ENCODE assay signal across 8 mouse cellular contexts in the genomic region with DNA sequence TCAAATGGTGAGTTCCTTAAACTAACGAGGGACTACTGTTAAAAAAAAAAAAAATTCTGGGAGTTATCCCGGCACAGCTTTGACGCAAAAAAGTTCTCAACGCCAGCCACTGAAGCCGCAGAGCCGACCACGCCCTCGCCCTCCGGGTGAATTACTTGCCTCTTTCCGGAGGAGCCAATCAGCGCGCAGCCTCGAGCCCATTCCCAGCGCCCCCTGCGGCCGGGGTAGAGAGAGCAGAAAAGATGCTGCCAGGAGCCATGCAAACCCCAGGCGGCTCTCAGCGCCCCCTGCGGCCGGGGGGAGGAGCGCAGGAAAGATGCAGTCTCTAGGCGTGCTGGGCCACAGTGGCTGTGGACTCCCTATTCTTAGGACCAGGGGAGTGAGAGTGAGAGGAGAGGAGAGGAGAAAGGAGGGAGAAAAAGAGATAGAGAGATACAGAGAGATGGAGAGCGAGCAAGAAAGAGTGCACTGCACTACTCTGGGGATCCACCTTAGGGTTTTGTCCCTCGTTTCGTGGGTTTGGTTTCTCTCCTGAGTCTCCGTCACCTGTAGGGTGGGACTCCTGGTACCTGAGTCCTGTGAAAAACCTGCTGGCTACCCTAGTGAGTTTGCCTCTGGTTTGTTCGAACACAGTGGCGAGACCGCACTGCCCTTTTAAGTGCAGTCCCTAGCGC. TPM values are rescaled to one million over a fixed set of nuclear protein-coding genes. Genes with fewer than 3 reads are reported as not detected.
A peak's percentile ranks its signal among the peaks of the same experiment; 100 is the strongest.
DNase-seq lines count a peak whose midpoint lies in the region; ATAC-seq and TF ChIP-seq lines count a peak whose summit lies in the region.

No protein-coding gene starts in this region.

- H3K4me3 ChIP-seq in C2C12 (ENCODE audit: insufficient read depth, poor library complexity, severe bottlenecking) = peak overlapping the region; percentile 85
- H3K4me3 ChIP-seq in erythroblast, embryonic 14.5 days (replicated peaks) = peak overlapping the region; percentile 99
- H3K4me3 ChIP-seq in heart, embryonic 12.5 days = peak overlapping the region; percentile 80
- peak overlapping the region; percentile 63 for H3K4me3 ChIP-seq in kidney, postnatal 0 days (replicated peaks; ENCODE audit: low read depth, low read length)
- peak overlapping the region; percentile 57 for H3K4me3 ChIP-seq in liver, embryonic 11.5 days (ENCODE audit: low read depth, low read length)
- peak overlapping the region; percentile 64 for H3K4me3 ChIP-seq in stomach, embryonic 14.5 days (ENCODE audit: low read depth, low read length)

- under 1% methylated on average over 30 of the region's 30 CpGs for WGBS in heart, embryonic 12.5 days
- WGBS in kidney, postnatal 0 days = under 1% methylated on average over 30 of the region's 30 CpGs
- WGBS in liver, embryonic 11.5 days = under 1% methylated on average over 30 of the region's 30 CpGs
- under 1% methylated on average over 30 of the region's 30 CpGs for WGBS in stomach, embryonic 14.5 days

- H3K79me3 ChIP-seq in C2C12 (ENCODE audit: low read depth) = peaks cover 21% of the 10 kb centered on the region

- H3K27ac ChIP-seq in heart, embryonic 12.5 days (ENCODE audit: poor library complexity, severe bottlenecking) = peak overlapping the region; percentile 72
- peak overlapping the region; percentile 90 for H3K27ac ChIP-seq in kidney, postnatal 0 days
- peak overlapping the region; percentile 74; the same call in 1 of the 2 replicates for H3K27ac ChIP-seq in liver, embryonic 11.5 days (ENCODE audit: low read depth, low read length)
- H3K27ac ChIP-seq in stomach, embryonic 14.5 days (ENCODE audit: low read length) = peak overlapping the region; percentile 70

- H3K36me3 ChIP-seq in C2C12 (ENCODE audit: control insufficient read depth, insufficient read depth) = no peaks in the 10 kb centered on the region
- H3K36me3 ChIP-seq in erythroblast, embryonic 14.5 days (ENCODE audit: control insufficient read depth) = peaks cover 10% of the 10 kb centered on the region
- no peaks in the 10 kb centered on the region for H3K36me3 ChIP-seq in heart, embryonic 12.5 days
- no peaks in the 10 kb centered on the region for H3K36me3 ChIP-seq in kidney, postnatal 0 days (ENCODE audit: insufficient read depth, low read length)
- no peaks in the 10 kb centered on the region for H3K36me3 ChIP-seq in liver, embryonic 11.5 days (ENCODE audit: control insufficient read depth, insufficient read depth, low read length)
- no peaks in the 10 kb centered on the region for H3K36me3 ChIP-seq in stomach, embryonic 14.5 days (ENCODE audit: control insufficient read depth, insufficient read depth, low read length)

- no peaks in the 10 kb centered on the region for H3K9me3 ChIP-seq in erythroblast, embryonic 14.5 days (ENCODE audit: control insufficient read depth, low read length)
- H3K9me3 ChIP-seq in heart, embryonic 12.5 days (replicated peaks) = no peaks in the 10 kb centered on the region
- H3K9me3 ChIP-seq in kidney, postnatal 0 days (replicated peaks; ENCODE audit: low read length) = no peaks in the 10 kb centered on the region
- H3K9me3 ChIP-seq in liver, embryonic 11.5 days (ENCODE audit: control insufficient read depth, low read length) = no peaks in the 10 kb centered on the region
- H3K9me3 ChIP-seq in stomach, embryonic 14.5 days (ENCODE audit: control insufficient read depth, low read depth, low read length) = no peaks in the 10 kb centered on the region

- H3K9ac ChIP-seq in heart, embryonic 12.5 days = peak overlapping the region; percentile 85
- peak overlapping the region; percentile 27; the same call in 1 of the 2 replicates for H3K9ac ChIP-seq in kidney, postnatal 0 days (ENCODE audit: low read depth, low read length)
- peak overlapping the region; percentile 61 for H3K9ac ChIP-seq in liver, embryonic 11.5 days (ENCODE audit: low read depth, low read length)
- no peak overlapping the region for H3K9ac ChIP-seq in stomach, embryonic 14.5 days (replicated peaks; ENCODE audit: low read depth, low read length)

- no peak for TF ChIP-seq POLR2A in brain, embryonic 14.5 days (IDR thresholded peaks at IDR 0.05; ENCODE audit: borderline replicate concordance, extremely low read depth, insufficient read depth, insufficient read length, poor library complexity, severe bottlenecking)

- H3K27me3 ChIP-seq in C2C12 (ENCODE audit: control insufficient read depth, insufficient read depth, insufficient read length) = no peaks in the 10 kb centered on the region
- no peaks in the 10 kb centered on the region for H3K27me3 ChIP-seq in erythroblast, embryonic 14.5 days (ENCODE audit: control insufficient read depth)
- no peaks in the 10 kb centered on the region for H3K27me3 ChIP-seq in heart, embryonic 12.5 days (replicated peaks)
- no peaks in the 10 kb centered on the region for H3K27me3 ChIP-seq in kidney, postnatal 0 days (ENCODE audit: insufficient read depth, low read length)
- no peaks in the 10 kb centered on the region for H3K27me3 ChIP-seq in liver, embryonic 11.5 days (replicated peaks; ENCODE audit: control insufficient read depth, insufficient read depth, low read length)
- no peaks in the 10 kb centered on the region for H3K27me3 ChIP-seq in stomach, embryonic 14.5 days (ENCODE audit: control insufficient read depth, insufficient read depth, low read length)

- H3K4me1 ChIP-seq in erythroblast, embryonic 14.5 days (ENCODE audit: control insufficient read depth) = peaks cover 42% of the 10 kb centered on the region
- peaks cover 20% of the 10 kb centered on the region for H3K4me1 ChIP-seq in heart, embryonic 12.5 days (replicated peaks)
- H3K4me1 ChIP-seq in kidney, postnatal 0 days (replicated peaks; ENCODE audit: insufficient read depth, low read length) = peaks cover 4% of the 10 kb centered on the region; the same call in 1 of the 2 replicates
- peaks cover 14% of the 10 kb centered on the region for H3K4me1 ChIP-seq in liver, embryonic 11.5 days (replicated peaks; ENCODE audit: control insufficient read depth, insufficient read depth, low read length)
- peaks cover 8% of the 10 kb centered on the region; the same call in 1 of the 2 replicates for H3K4me1 ChIP-seq in stomach, embryonic 14.5 days (ENCODE audit: control insufficient read depth, insufficient read depth, low read length)

- peak; percentile 97 for TF ChIP-seq CTCF in C2C12 (IDR thresholded peaks at IDR 0.05; ENCODE audit: control insufficient read depth, insufficient read depth, insufficient read length)
- TF ChIP-seq CTCF in brain, embryonic 14.5 days (IDR thresholded peaks at IDR 0.05; ENCODE audit: borderline replicate concordance, extremely low read depth, insufficient read depth, insufficient read length) = peak; percentile 77
- peak; percentile 95 for TF ChIP-seq CTCF in kidney, postnatal 0 days (IDR thresholded peaks at IDR 0.05; ENCODE audit: low read depth)

- H3K79me2 ChIP-seq in C2C12 (ENCODE audit: control insufficient read depth, insufficient read depth) = peaks cover 37% of the 10 kb centered on the region

- peak; percentile 73 for DNase-seq in brain, embryonic 14.5 days (ENCODE audit: low read depth)
- DNase-seq in kidney, postnatal 0 days (ENCODE audit: low spot score) = peak; percentile 88
- peak; percentile 95 for DNase-seq in liver, embryonic 11.5 days (ENCODE audit: low spot score)
- peak; percentile 97 for DNase-seq in naive thymus-derived CD4-positive, alpha-beta T cell, adult 2 months (ENCODE audit: low read depth)

- ATAC-seq in heart, embryonic 12.5 days (ENCODE audit: insufficient number of reproducible peaks, low FRiP score) = peak; percentile 79
- peak; percentile 86 for ATAC-seq in kidney, postnatal 0 days (replicated peaks; ENCODE audit: low FRiP score, low read depth)
- peak; percentile 80 for ATAC-seq in liver, embryonic 11.5 days (replicated peaks; ENCODE audit: low FRiP score)
- ATAC-seq in stomach, embryonic 14.5 days (ENCODE audit: insufficient number of reproducible peaks, insufficient read depth, low FRiP score, low read depth) = peak; percentile 77

- H3ac ChIP-seq in C2C12 (ENCODE audit: control insufficient read depth, insufficient read length, low read depth) = peak overlapping the region; percentile 70

- peak overlapping the region; percentile 83 for H3K4me2 ChIP-seq in heart, embryonic 12.5 days
- H3K4me2 ChIP-seq in kidney, postnatal 0 days (ENCODE audit: low read length) = peak overlapping the region; percentile 64
- peak overlapping the region; percentile 84 for H3K4me2 ChIP-seq in liver, embryonic 11.5 days
- peak overlapping the region; percentile 80 for H3K4me2 ChIP-seq in stomach, embryonic 14.5 days (replicated peaks; ENCODE audit: low read depth, low read length)

TF ChIP-seq in C2C12, 6 proteins besides CTCF, POLR2A, EP300 and RAD21:
- TF ChIP-seq CEBPB (IDR thresholded peaks at IDR 0.05; ENCODE audit: low read depth) (no peak), FOSL1 (IDR thresholded peaks at IDR 0.05; ENCODE audit: insufficient read depth, low read length, poor library complexity, severe bottlenecking) (no peak), USF1 (IDR thresholded peaks at IDR 0.05; ENCODE audit: low read depth) (no peak), MYOD1 (IDR thresholded peaks at IDR 0.05; ENCODE audit: control insufficient read depth, insufficient read length, low read depth) (no peak), MYOG (IDR thresholded peaks at IDR 0.05; ENCODE audit: control insufficient read depth, extremely low read depth, insufficient read length) (no peak), MAX (IDR thresholded peaks at IDR 0.05) (no peak)

RNA-seq across cellular contexts. Expression of gene Exd1, which starts 0.4 kb away (rescaled TPM):
- 0.05 TPM for polyA plus RNA-seq in C2C12 (2012; fragmentation: generic; extraction: Trizol)
- 0.32 and 0.44 TPM in 2 replicates for polyA plus RNA-seq in brain, embryonic 14.5 days (2012; rRNA removed)
- polyA plus RNA-seq in erythroblast, embryonic 14.5 days (2012) = not detected in 2 replicates
- polyA plus RNA-seq in heart, embryonic 12.5 days (2016; fragmentation: Nextera tagmentation; extraction: Ambion mirVana) = 0.22 and 0.36 TPM in 2 replicates
- polyA plus RNA-seq in kidney, postnatal 0 days (2015; fragmentation: Nextera tagmentation; extraction: Ambion mirVana) = 0.29 and 0.47 TPM in 2 replicates
- polyA plus RNA-seq in liver, embryonic 11.5 days (2014; fragmentation: Nextera tagmentation; extraction: Ambion mirVana) = 0.25 and 0.29 TPM in 2 replicates
- 0.35 and 0.52 TPM in 2 replicates for polyA plus RNA-seq in stomach, embryonic 14.5 days (2014; fragmentation: Nextera tagmentation; extraction: Ambion mirVana)

RNA-seq across cellular contexts. Expression of gene Chp1, which starts 0.5 kb away (rescaled TPM):
- 51.9 TPM for polyA plus RNA-seq in C2C12 (2012; fragmentation: generic; extraction: Trizol)
- polyA plus RNA-seq in brain, embryonic 14.5 days (2012; rRNA removed) = 63.6 and 67.7 TPM in 2 replicates
- polyA plus RNA-seq in erythroblast, embryonic 14.5 days (2012) = 2.0 and 2.3 TPM in 2 replicates
- polyA plus RNA-seq in heart, embryonic 12.5 days (2016; fragmentation: Nextera tagmentation; extraction: Ambion mirVana) = 47.0 and 47.2 TPM in 2 replicates
- 68.8 and 72.2 TPM in 2 replicates for polyA plus RNA-seq in kidney, postnatal 0 days (2015; fragmentation: Nextera tagmentation; extraction: Ambion mirVana)
- polyA plus RNA-seq in liver, embryonic 11.5 days (2014; fragmentation: Nextera tagmentation; extraction: Ambion mirVana) = 40.1 and 42.2 TPM in 2 replicates
- 67.7 and 69.6 TPM in 2 replicates for polyA plus RNA-seq in stomach, embryonic 14.5 days (2014; fragmentation: Nextera tagmentation; extraction: Ambion mirVana)

Comparison
In these comparisons a context has a peak if more than half of its experiments do, and no peak if none do; other contexts are left out.
1. Peak in every context shown above with its lines: DNase-seq, ATAC-seq, H3K4me3 ChIP-seq and H3K27ac ChIP-seq.
2. RNA of gene Chp1, which starts 0.5 kb away (polyA plus RNA-seq): 68.8 to 72.2 TPM in kidney, postnatal 0 days, 67.7 to 69.6 TPM in stomach, embryonic 14.5 days, 63.6 to 67.7 TPM in brain, embryonic 14.5 days, 51.9 TPM in C2C12 (single experiment), 47.0 to 47.2 TPM in heart, embryonic 12.5 days and 40.1 to 42.2 TPM in liver, embryonic 11.5 days; 2.0 to 2.3 TPM in erythroblast, embryonic 14.5 days; every median in the first group is over 10 times any median in the second.